Mouse (Mus musculus): ENCODE results near the gene Prkrip1.

DNA sequence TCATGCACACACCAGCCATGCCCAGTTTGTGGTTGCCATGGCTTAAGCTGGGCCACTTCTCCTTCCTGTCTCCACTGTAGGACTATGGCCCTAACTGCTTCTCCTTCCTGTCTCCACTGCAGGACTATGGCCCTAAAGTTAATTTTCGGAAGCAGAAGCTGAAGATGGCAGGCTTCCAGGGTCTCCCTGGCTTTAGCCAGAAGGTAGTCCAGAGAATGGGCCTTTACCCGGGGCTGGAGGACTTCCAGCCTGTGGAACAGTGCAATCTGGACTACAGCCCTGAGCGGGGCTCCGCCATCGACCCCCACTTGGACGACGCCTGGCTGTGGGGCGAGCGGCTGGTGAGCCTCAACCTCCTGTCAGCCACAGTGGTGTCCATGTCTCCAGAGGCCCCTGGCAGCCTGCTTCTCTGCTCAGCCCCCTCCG is 58.7 kb downstream of the Prkrip1 start:
- TF ChIP-seq CTCF (IDR thresholded peaks at IDR 0.05; ENCODE audit: low read depth) (no peak), EP300 (IDR thresholded peaks at IDR 0.05; ENCODE audit: low read depth) (no peak)
